Mouse (Mus musculus): ENCODE results near the gene Rassf7. TPM values are rescaled to one million over a fixed set of nuclear protein-coding genes. Genes with fewer than 3 reads are reported as not detected.

Rassf7 gene
- total and polyA plus RNA-seq, 2 experiments: 21.6 to 49.1 TPM

DNA sequence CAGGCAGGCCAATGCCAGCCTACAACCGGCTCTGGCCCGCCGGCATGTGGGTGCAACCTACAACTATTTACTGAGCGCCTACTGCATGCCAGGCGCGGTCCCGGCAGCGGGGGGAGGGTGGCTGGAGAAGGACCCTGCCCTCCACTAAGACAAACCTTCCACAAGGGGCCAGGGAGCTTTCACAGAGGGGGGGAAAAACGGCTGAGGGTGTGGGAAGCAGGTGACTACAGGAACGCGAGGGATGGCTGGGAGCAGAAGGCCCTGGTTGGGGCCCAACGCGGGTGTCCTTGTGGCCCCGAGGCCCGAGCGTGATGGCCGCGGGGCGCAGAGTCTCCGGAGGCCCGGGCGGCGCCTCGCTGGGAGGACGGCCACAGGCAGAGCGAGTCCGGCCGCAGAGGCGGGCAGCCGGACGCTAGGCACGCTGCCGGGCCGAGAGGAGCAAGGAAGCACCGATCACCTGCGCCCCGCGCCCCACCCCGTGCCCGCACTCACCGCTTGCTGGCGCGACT, 22.3 kb upstream of the Rassf7 start:
- TF ChIP-seq POLR2A (IDR thresholded peaks at IDR 0.05; ENCODE audit: extremely low read depth, insufficient read depth, low read length) (no peak), CTCF (IDR thresholded peaks at IDR 0.05; ENCODE audit: low read depth, low read length) (no peak)
- Histone ChIP-seq H3K79me2 (ENCODE audit: control insufficient read depth, insufficient read depth, low read length) (no peaks in the 10 kb centered on the region), H3K9ac (ENCODE audit: low read depth, low read length) (peak overlapping the region; percentile 86), H3K36me3 (ENCODE audit: control insufficient read depth, insufficient read depth, low read length) (peaks cover 10% of the 10 kb centered on the region), H3K4me3 (ENCODE audit: insufficient read depth, low read depth, low read length) (peak overlapping the region; percentile 86), H3K4me1 (ENCODE audit: control insufficient read depth, insufficient read depth, low read length) (peaks cover 9% of the 10 kb centered on the region; the same call in 1 of the 2 replicates), H3K27ac (replicated peaks; ENCODE audit: insufficient read depth, low read depth, low read length) (peak overlapping the region; percentile 86), H3K27me3 (ENCODE audit: control insufficient read depth, insufficient read depth, low read length) (no peaks in the 10 kb centered on the region)
- peak; percentile 47 for DNase-seq (ENCODE audit: extremely low read depth, low read depth, low spot score)
- WGBS: under 1% methylated on average over 43 of the region's 43 CpGs

DNA sequence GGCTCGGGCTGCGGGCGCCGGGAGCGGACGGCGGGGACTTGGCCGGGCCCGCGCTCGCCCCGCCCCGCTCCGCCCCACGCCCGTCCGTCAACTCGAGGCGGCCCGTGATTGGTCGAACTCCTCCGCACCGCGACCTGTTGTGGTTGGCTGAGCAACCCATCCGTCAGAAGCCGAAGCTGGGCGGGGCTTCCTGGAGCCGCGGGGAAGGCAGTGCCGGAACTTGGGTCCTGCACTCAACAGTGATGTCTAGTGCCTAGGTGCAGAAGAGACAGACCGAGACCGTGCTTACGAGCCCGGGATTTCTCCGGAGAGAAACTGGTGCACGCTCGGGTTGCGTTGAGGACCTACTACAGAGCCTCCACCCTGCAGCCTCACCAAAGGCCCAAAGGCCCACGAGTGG, 21.7 kb upstream of the Rassf7 start, which contains the start of the genes Hras and Lrrc56:
Gene Hras (minus strand): TSS at position 58 of the 400 bp plus-strand sequence.
Gene Lrrc56 (plus strand): TSS at position 210 of the 400 bp plus-strand sequence.
- Histone ChIP-seq H3K4me3 (ENCODE audit: insufficient read depth, low read depth, low read length) (peak within 1 kb of the TSS; percentile 86), H3K79me2 (ENCODE audit: control insufficient read depth, insufficient read depth, low read length) (no peaks in the 10 kb centered on the region), H3K4me1 (ENCODE audit: control insufficient read depth, insufficient read depth, low read length) (peaks cover 9% of the 10 kb centered on the region; the same call in 1 of the 2 replicates), H3K9ac (ENCODE audit: low read depth, low read length) (peak within 1 kb of the TSS; percentile 86), H3K27me3 (ENCODE audit: control insufficient read depth, insufficient read depth, low read length) (no peaks in the 10 kb centered on the region), H3K36me3 (ENCODE audit: control insufficient read depth, insufficient read depth, low read length) (peaks cover 10% of the 10 kb centered on the region), H3K27ac (replicated peaks; ENCODE audit: insufficient read depth, low read depth, low read length) (peak within 1 kb of the TSS; percentile 86)
- TF ChIP-seq CTCF (IDR thresholded peaks at IDR 0.05; ENCODE audit: low read depth, low read length): no peak
- TF ChIP-seq POLR2A (IDR thresholded peaks at IDR 0.05; ENCODE audit: extremely low read depth, insufficient read depth, low read length): peak; percentile 78; the same call in 1 of the 2 replicates
- DNase-seq (ENCODE audit: extremely low read depth, low read depth, low spot score): peak; percentile 86
- 0% methylated on average over 39 of the region's 39 CpGs for WGBS

DNA sequence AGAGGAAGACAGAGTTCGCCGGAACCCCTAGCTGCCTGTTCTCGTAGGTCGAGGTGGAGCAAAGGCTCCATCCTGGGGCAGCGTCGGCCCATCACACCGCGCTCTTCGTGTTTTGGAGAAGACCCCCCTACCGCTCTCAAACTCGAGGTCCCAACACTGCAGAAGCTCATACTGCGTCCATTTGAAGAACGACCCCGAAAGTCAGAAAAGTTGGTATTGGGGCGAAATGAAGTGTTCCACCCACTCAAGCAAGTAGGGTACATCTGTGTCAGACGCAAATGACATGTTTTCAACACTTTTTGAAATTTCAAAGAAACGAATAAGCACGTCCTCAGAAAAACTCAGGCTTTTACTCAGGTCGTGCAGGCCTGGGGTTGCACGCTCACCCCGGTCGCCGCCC, 21.3 kb upstream of the Rassf7 start:
- no peaks in the 10 kb centered on the region for H3K27me3 ChIP-seq (ENCODE audit: control insufficient read depth, insufficient read depth, low read length)
- TF ChIP-seq CTCF (IDR thresholded peaks at IDR 0.05; ENCODE audit: low read depth, low read length) (no peak), POLR2A (IDR thresholded peaks at IDR 0.05; ENCODE audit: extremely low read depth, insufficient read depth, low read length) (no peak)
- H3K4me3 ChIP-seq (ENCODE audit: insufficient read depth, low read depth, low read length): peak overlapping the region; percentile 71
- H3K79me2 ChIP-seq (ENCODE audit: control insufficient read depth, insufficient read depth, low read length): no peaks in the 10 kb centered on the region
- H3K36me3 ChIP-seq (ENCODE audit: control insufficient read depth, insufficient read depth, low read length): peaks cover 10% of the 10 kb centered on the region
- WGBS: under 1% methylated on average over 23 of the region's 23 CpGs
- DNase-seq (ENCODE audit: extremely low read depth, low read depth, low spot score): no peak
- peaks cover 9% of the 10 kb centered on the region; the same call in 1 of the 2 replicates for H3K4me1 ChIP-seq (ENCODE audit: control insufficient read depth, insufficient read depth, low read length)
- peak overlapping the region; percentile 24 for H3K27ac ChIP-seq (replicated peaks; ENCODE audit: insufficient read depth, low read depth, low read length)
- peak overlapping the region; percentile 39 for H3K9ac ChIP-seq (ENCODE audit: low read depth, low read length)

DNA sequence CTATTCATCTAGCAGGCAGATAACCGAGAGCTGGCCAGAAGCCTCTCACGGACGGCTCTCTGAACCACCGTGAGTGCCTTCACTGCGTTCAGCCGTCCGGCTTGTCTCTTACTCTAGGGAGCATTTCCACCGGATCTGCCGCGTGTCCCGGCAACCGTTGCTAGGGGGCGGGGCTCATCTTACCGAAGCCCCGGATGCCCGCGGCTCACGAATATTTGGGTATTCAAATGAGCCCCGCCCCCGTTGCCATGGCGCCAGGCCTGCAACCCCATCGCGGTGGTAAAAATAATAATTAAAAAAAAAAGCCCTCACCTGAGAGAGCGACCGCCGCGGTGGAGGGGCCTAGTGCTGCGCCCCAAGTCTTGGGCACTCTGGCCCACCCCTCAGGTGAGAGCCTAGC, 20.8 kb upstream of the Rassf7 start:
- TF ChIP-seq POLR2A (IDR thresholded peaks at IDR 0.05; ENCODE audit: extremely low read depth, insufficient read depth, low read length) (no peak), CTCF (IDR thresholded peaks at IDR 0.05; ENCODE audit: low read depth, low read length) (no peak)
- whole genome bisulfite sequencing: 2% methylated on average over 28 of the region's 28 CpGs
- Histone ChIP-seq H3K4me3 (ENCODE audit: insufficient read depth, low read depth, low read length) (peak overlapping the region; percentile 71), H3K79me2 (ENCODE audit: control insufficient read depth, insufficient read depth, low read length) (no peaks in the 10 kb centered on the region), H3K4me1 (ENCODE audit: control insufficient read depth, insufficient read depth, low read length) (peaks cover 9% of the 10 kb centered on the region; the same call in 1 of the 2 replicates), H3K27me3 (ENCODE audit: control insufficient read depth, insufficient read depth, low read length) (no peaks in the 10 kb centered on the region), H3K36me3 (ENCODE audit: control insufficient read depth, insufficient read depth, low read length) (peaks cover 8% of the 10 kb centered on the region), H3K9ac (ENCODE audit: low read depth, low read length) (peak overlapping the region; percentile 39), H3K27ac (replicated peaks; ENCODE audit: insufficient read depth, low read depth, low read length) (peak overlapping the region; percentile 24)
- peak; percentile 53 for DNase-seq (ENCODE audit: extremely low read depth, low read depth, low spot score)

DNA sequence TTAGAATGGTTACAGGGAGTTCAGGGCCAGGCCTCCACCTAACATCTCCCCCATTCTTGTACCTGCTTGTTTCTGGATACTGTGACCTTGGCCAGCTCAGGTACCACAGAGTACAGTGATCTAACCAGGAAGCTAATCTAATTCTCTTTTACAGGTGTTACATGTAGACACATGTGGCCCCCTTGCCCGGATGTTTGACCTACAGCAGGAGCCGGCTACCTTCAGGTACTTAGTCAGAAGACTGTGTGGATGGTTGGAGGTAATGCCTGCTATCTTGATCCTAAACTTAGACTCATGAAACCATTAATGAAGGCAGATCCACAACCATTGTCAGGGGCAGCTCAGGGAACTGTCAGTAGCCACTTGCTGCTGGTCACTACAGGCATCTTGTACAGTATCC, 19.9 kb upstream of the Rassf7 start:
- no peak for TF ChIP-seq POLR2A (IDR thresholded peaks at IDR 0.05; ENCODE audit: extremely low read depth, insufficient read depth, low read length)
- TF ChIP-seq CTCF (IDR thresholded peaks at IDR 0.05; ENCODE audit: low read depth, low read length): no peak
- no peak for DNase-seq (ENCODE audit: extremely low read depth, low read depth, low spot score)
- no peaks in the 10 kb centered on the region for H3K27me3 ChIP-seq (ENCODE audit: control insufficient read depth, insufficient read depth, low read length)
- no peak overlapping the region for H3K4me3 ChIP-seq (ENCODE audit: insufficient read depth, low read depth, low read length)
- 95% methylated on average over 2 of the region's 2 CpGs for WGBS
- H3K4me1 ChIP-seq (ENCODE audit: control insufficient read depth, insufficient read depth, low read length): peaks cover 9% of the 10 kb centered on the region; the same call in 1 of the 2 replicates
- H3K79me2 ChIP-seq (ENCODE audit: control insufficient read depth, insufficient read depth, low read length): no peaks in the 10 kb centered on the region
- no peak overlapping the region for H3K9ac ChIP-seq (ENCODE audit: low read depth, low read length)
- H3K27ac ChIP-seq (replicated peaks; ENCODE audit: insufficient read depth, low read depth, low read length): no peak overlapping the region
- peaks cover 4% of the 10 kb centered on the region; the same call in 1 of the 2 replicates for H3K36me3 ChIP-seq (ENCODE audit: control insufficient read depth, insufficient read depth, low read length)

Data from liver, adult 2 months (tissue).